ENCODE assay signal across 12 mouse cellular contexts in the genomic region with DNA sequence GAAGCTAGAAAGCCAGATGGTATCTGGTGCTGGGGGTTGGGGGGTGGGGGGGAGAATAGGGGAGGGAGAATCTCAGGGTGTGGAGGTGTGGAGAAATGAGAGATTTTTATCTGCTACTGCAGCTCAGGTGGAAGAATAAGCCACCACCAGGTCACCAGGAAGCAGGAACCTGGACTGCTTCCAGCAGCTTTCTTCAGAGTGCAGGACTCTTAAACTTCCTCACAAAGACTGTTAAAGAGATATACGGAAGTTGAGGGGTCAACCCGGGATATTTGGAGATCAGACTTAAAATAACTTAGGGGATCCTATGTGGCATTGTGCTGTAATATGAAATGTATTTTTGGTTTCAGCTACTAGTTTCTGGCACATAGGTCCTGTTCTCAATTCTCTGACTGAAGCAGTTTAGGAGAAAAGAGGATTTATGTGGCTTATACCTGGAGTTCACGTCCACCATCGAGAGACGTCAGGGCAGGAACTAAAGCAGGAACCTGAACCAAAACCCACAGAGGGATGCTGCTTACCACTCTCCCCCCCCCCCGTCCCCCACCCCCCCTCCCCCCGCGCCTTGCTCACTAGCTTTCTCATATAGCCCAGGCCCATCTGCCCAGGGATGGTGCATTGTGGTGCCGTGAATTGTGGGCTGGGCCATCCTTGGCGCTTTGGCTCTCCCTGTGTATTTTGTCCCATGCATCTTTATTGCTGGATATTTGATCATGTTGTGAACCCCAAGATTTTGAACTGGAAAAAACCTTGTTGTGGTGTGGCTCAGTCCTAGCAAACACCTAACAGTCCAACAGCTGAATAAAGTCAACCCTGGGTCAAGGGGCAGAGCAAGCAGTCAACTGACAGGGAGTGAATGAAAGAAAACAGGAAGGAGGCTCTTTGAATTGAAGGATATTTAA.
DNase-seq lines count a peak whose midpoint lies in the region; TF ChIP-seq lines count a peak whose summit lies in the region.
"Had no signal": no experiment of that assay in that cellular context is flagged by ENCODE, and none has a peak within 500 bp of the region (broad histone marks: within the 10 kb centered on the region; RNA-seq: fewer than 3 reads in every experiment).

No protein-coding gene starts in this region.

- no peaks in the 10 kb centered on the region for H3K4me1 ChIP-seq in liver, adult 2 months (ENCODE audit: control insufficient read depth, insufficient read depth, low read length)
- H3K4me1 ChIP-seq in MEL (ENCODE audit: control insufficient read depth in 1 of 2, insufficient read depth in 2 of 2, low read length in 2 of 2) = peaks cover 27 to 46% of the 10 kb centered on the region in 2 experiments
- H3K4me1 ChIP-seq: neural tube, embryonic 15.5 days had no signal

- no peak for TF ChIP-seq POLR2A in liver, adult 2 months (IDR thresholded peaks at IDR 0.05; ENCODE audit: extremely low read depth, insufficient read depth, low read length)
- no peak for TF ChIP-seq POLR2A in MEL (IDR thresholded peaks at IDR 0.05; ENCODE audit: control insufficient read depth in 1 of 2, insufficient read depth in 1 of 2, low read depth in 1 of 2, low read length in 2 of 2, poor library complexity in 1 of 2)

- no peak overlapping the region for H3K4me3 ChIP-seq in liver, adult 2 months (ENCODE audit: insufficient read depth, low read depth, low read length)
- peak overlapping the region in 1 of 2 experiments; percentile 15; a peak in 1 of 4 replicates for H3K4me3 ChIP-seq in MEL (ENCODE audit: control insufficient read depth in 1 of 2, insufficient read depth in 1 of 2, low read depth in 2 of 2, low read length in 2 of 2)
- H3K4me3 ChIP-seq: gastrocnemius, adult 2 months; limb, embryonic 15.5 days; neural tube, embryonic 15.5 days had no signal

- 81% methylated on average over 10 of the region's 10 CpGs for WGBS in liver, adult 2 months

- DNase-seq in liver, adult 2 months (ENCODE audit: extremely low read depth, low read depth, low spot score) = peak; percentile 17
- no peak for DNase-seq in liver
- DNase-seq in MEL (ENCODE audit: low read depth, low spot score) = peak; percentile 78
- peak; percentile 51 for DNase-seq in kidney, adult 18-20 months
- DNase-seq in lung, postnatal 14 days = peak; percentile 35
- no peak for DNase-seq in gastrocnemius, postnatal 14 days
- DNase-seq in spleen, adult 18-20 months = no peak
- DNase-seq: gastrocnemius, adult 2 months; layer of hippocampus, postnatal 36 days; midbrain, embryonic 14.5 days had no signal

- TF ChIP-seq CTCF in liver, adult 2 months (IDR thresholded peaks at IDR 0.05; ENCODE audit: low read depth, low read length) = no peak
- no peak for TF ChIP-seq CTCF in MEL (IDR thresholded peaks at IDR 0.05 in 2 of 3, conservative IDR thresholded peaks at IDR 0.05 in 1 of 3; ENCODE audit: control insufficient read depth in 1 of 3, insufficient read depth in 1 of 3, low read depth in 2 of 3, low read length in 3 of 3, poor library complexity in 1 of 3, severe bottlenecking in 1 of 3)

- no peaks in the 10 kb centered on the region for H3K36me3 ChIP-seq in liver, adult 2 months (ENCODE audit: control insufficient read depth, insufficient read depth, low read length)
- H3K36me3 ChIP-seq in MEL (ENCODE audit: control insufficient read depth in 1 of 2, insufficient read depth in 2 of 2, low read length in 2 of 2) = peaks cover 0 to 43% of the 10 kb centered on the region in 2 experiments; a peak in 2 of 4 replicates
- H3K36me3 ChIP-seq: limb, embryonic 15.5 days; neural tube, embryonic 15.5 days had no signal

- no peak overlapping the region for H3K9ac ChIP-seq in liver, adult 2 months (ENCODE audit: low read depth, low read length)
- H3K9ac ChIP-seq in MEL (ENCODE audit: control insufficient read depth, low read depth, low read length, poor library complexity, severe bottlenecking) = peak overlapping the region; percentile 44
- H3K9ac ChIP-seq: limb, embryonic 15.5 days; neural tube, embryonic 15.5 days had no signal

- intact Hi-C loops in gastrocnemius, postnatal 14 days (cut with DNase I; ENCODE audit: low total_unique reads) = no loop called here

- no peak for TF ChIP-seq RAD21 in MEL (IDR thresholded peaks at IDR 0.05; ENCODE audit: low read depth, low read length)

- no peaks in the 10 kb centered on the region for H3K9me3 ChIP-seq in MEL (replicated peaks; ENCODE audit: insufficient read depth, low read length)
- H3K9me3 ChIP-seq: limb, embryonic 15.5 days; neural tube, embryonic 15.5 days had no signal

- H3K27ac ChIP-seq in liver, adult 2 months (replicated peaks; ENCODE audit: insufficient read depth, low read depth, low read length) = no peak overlapping the region
- peak overlapping the region; percentile 58 for H3K27ac ChIP-seq in MEL (ENCODE audit: control insufficient read depth, low read depth, low read length)
- H3K27ac ChIP-seq: gastrocnemius, adult 2 months; limb, embryonic 15.5 days; neural tube, embryonic 15.5 days had no signal

- H3K27me3 ChIP-seq in liver, adult 2 months (ENCODE audit: control insufficient read depth, insufficient read depth, low read length) = no peaks in the 10 kb centered on the region
- H3K27me3 ChIP-seq in MEL (ENCODE audit: control insufficient read depth in 1 of 2, insufficient read depth in 2 of 2, low read length in 2 of 2) = no peaks in the 10 kb centered on the region
- H3K27me3 ChIP-seq: limb, embryonic 15.5 days; neural tube, embryonic 15.5 days had no signal

- no peaks in the 10 kb centered on the region for H3K79me2 ChIP-seq in liver, adult 2 months (ENCODE audit: control insufficient read depth, insufficient read depth, low read length)
- no peaks in the 10 kb centered on the region for H3K79me2 ChIP-seq in MEL (ENCODE audit: control insufficient read depth, insufficient read depth, low read length, poor library complexity)

- peak; percentile 29 to 49; a peak in 2 of 4 replicates for TF ChIP-seq EP300 in MEL (IDR thresholded peaks at IDR 0.05; ENCODE audit: low read depth in 1 of 2, low read length in 2 of 2)

TF ChIP-seq in MEL, 35 proteins besides CTCF, POLR2A, EP300 and RAD21:
- TF ChIP-seq ELF1 (IDR thresholded peaks at IDR 0.05; ENCODE audit: low read depth, low read length) (peak; percentile 67), MAZ (IDR thresholded peaks at IDR 0.05; ENCODE audit: low read depth, low read length) (no peak; the same call in 1 of the 2 replicates), GABPA (IDR thresholded peaks at IDR 0.05; ENCODE audit: low read depth, low read length) (no peak), NRF1 (IDR thresholded peaks at IDR 0.05; ENCODE audit: insufficient read depth, low read depth, low read length, poor library complexity, severe bottlenecking) (no peak), ETS1 (IDR thresholded peaks at IDR 0.05; ENCODE audit: low read depth, low read length) (peak; percentile 62; the same call in 1 of the 2 replicates), GATA1 (IDR thresholded peaks at IDR 0.05; ENCODE audit: low read depth, low read length) (peak; percentile 42), TCF12 (IDR thresholded peaks at IDR 0.05; ENCODE audit: low read depth, low read length) (0 out of 2 replicates have a peak, but pooled peaks have one; percentile 9), ZMIZ1 (IDR thresholded peaks at IDR 0.05; ENCODE audit: low read depth, low read length) (no peak), RCOR1 (IDR thresholded peaks at IDR 0.05; ENCODE audit: low read depth, low read length) (0 out of 2 replicates have a peak, but pooled peaks have one; percentile 38), MXI1 (IDR thresholded peaks at IDR 0.05; ENCODE audit: low read depth, low read length) (0 out of 2 replicates have a peak, but pooled peaks have one; percentile 22), TBP (IDR thresholded peaks at IDR 0.05; ENCODE audit: low read depth, low read length) (0 out of 2 replicates have a peak, but pooled peaks have one; percentile 11)

Comparison
In these comparisons a context has a peak if more than half of its experiments do, and no peak if none do; other contexts are left out.
1. DNase-seq: peak in liver, adult 2 months (single experiment), MEL (single experiment), kidney, adult 18-20 months (single experiment) and lung, postnatal 14 days (single experiment); none in liver (single experiment), gastrocnemius, postnatal 14 days (single experiment) and spleen, adult 18-20 months (0 of 2).